Mouse (Mus musculus): ENCODE measurements around the gene Mtus2. TPM values are rescaled to one million over a fixed set of nuclear protein-coding genes. Genes with fewer than 3 reads are reported as not detected.

The Mtus2 gene
- total RNA-seq, 1 experiment = 11.0 TPM

DNA sequence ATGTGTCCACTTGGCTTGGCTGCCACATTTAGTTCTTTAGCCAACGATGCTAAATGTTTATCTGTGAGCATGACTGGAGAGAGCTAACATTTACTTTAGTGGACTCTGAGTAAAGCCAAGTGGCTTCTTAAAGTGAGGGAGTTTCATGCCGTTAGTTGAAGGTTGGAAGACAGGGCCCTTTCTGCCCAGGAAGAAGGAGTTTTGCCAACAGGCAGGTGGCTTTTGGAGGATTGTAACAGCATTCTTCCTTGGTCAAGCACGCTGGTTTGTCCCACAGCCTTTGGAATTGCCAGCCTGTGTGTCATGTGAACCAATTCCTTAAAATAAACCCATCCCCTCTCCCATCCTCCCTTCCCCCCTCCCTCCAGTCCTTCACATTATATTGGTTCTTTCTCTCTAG is 100.3 kb downstream of the Mtus2 start:
- H3K4me1 ChIP-seq (ENCODE audit: control insufficient read depth in 2 of 2, insufficient read depth in 2 of 2, low read length in 2 of 2, poor library complexity in 1 of 2) = no peaks in the 10 kb centered on the region
- no peak overlapping the region for H3K4me3 ChIP-seq (ENCODE audit: insufficient read depth in 1 of 2, low read depth in 1 of 2, low read length in 2 of 2, poor library complexity in 1 of 2, severe bottlenecking in 1 of 2)
- DNase-seq (ENCODE audit: low read depth, low spot score) = no peak
- no peaks in the 10 kb centered on the region for H3K9me3 ChIP-seq (ENCODE audit: control insufficient read depth, insufficient read depth, low read depth, low read length)
- TF ChIP-seq ZC3H11A (IDR thresholded peaks at IDR 0.05; ENCODE audit: borderline replicate concordance, low read depth, low read length) (no peak), ZNF384 (IDR thresholded peaks at IDR 0.05; ENCODE audit: low read depth, low read length) (no peak), CHD2 (IDR thresholded peaks at IDR 0.05; ENCODE audit: low read depth, low read length) (no peak), HCFC1 (IDR thresholded peaks at IDR 0.05; ENCODE audit: borderline replicate concordance, insufficient read depth, low read length) (no peak), MAFK (IDR thresholded peaks at IDR 0.05; ENCODE audit: insufficient read depth, low read depth, low read length) (no peak)
- H3K27ac ChIP-seq (ENCODE audit: insufficient read depth, low read depth, low read length, poor library complexity, severe bottlenecking) = no peak overlapping the region
- H3K36me3 ChIP-seq (ENCODE audit: control insufficient read depth, insufficient read depth, low read length, poor library complexity, severe bottlenecking) = no peaks in the 10 kb centered on the region
- in situ Hi-C loops (cut with MboI; ENCODE audit: low sequenced_read_pairs in 2 of 2, unreplicated experiment in 2 of 2) = no loop called here
- H3K9ac ChIP-seq (ENCODE audit: insufficient read depth, low read depth, low read length, poor library complexity, severe bottlenecking) = no peak overlapping the region

DNA sequence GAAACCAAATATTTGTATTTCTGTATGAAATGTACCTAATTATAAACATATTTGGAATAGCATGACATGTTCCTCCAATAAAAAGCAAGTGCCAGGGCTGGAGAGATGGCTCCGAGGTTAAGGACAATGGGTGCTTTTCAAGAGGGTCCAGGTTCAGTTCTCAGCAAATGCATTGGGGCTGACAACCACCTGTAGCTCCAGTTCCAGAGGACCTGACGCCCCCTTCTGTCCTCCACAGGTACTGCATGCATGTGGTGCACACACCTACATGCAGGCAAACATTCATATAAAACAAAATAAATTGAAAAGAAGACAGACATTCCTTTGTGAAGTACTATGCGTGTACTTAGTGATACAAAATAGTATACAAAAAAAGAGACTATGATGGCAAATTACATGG is 102.2 kb downstream of the Mtus2 start:
- Histone ChIP-seq H3K4me3 (ENCODE audit: insufficient read depth in 1 of 2, low read depth in 1 of 2, low read length in 2 of 2, poor library complexity in 1 of 2, severe bottlenecking in 1 of 2) (no peak overlapping the region), H3K36me3 (ENCODE audit: control insufficient read depth, insufficient read depth, low read length, poor library complexity, severe bottlenecking) (no peaks in the 10 kb centered on the region), H3K9me3 (ENCODE audit: control insufficient read depth, insufficient read depth, low read depth, low read length) (no peaks in the 10 kb centered on the region), H3K9ac (ENCODE audit: insufficient read depth, low read depth, low read length, poor library complexity, severe bottlenecking) (no peak overlapping the region), H3K27ac (ENCODE audit: insufficient read depth, low read depth, low read length, poor library complexity, severe bottlenecking) (no peak overlapping the region), H3K4me1 (ENCODE audit: control insufficient read depth in 2 of 2, insufficient read depth in 2 of 2, low read length in 2 of 2, poor library complexity in 1 of 2) (no peaks in the 10 kb centered on the region)
- DNase-seq (ENCODE audit: low read depth, low spot score) = no peak
- TF ChIP-seq HCFC1 (IDR thresholded peaks at IDR 0.05; ENCODE audit: borderline replicate concordance, insufficient read depth, low read length) (no peak), CHD2 (IDR thresholded peaks at IDR 0.05; ENCODE audit: low read depth, low read length) (no peak), MAFK (IDR thresholded peaks at IDR 0.05; ENCODE audit: insufficient read depth, low read depth, low read length) (no peak), ZNF384 (IDR thresholded peaks at IDR 0.05; ENCODE audit: low read depth, low read length) (no peak), ZC3H11A (IDR thresholded peaks at IDR 0.05; ENCODE audit: borderline replicate concordance, low read depth, low read length) (no peak)
- in situ Hi-C loops (cut with MboI; ENCODE audit: low sequenced_read_pairs in 2 of 2, unreplicated experiment in 2 of 2) = no loop called here

GRCm38 (mm10) chr5:148061869-148062268 is 104.7 kb downstream of the Mtus2 start:
- Histone ChIP-seq H3K4me3 (ENCODE audit: insufficient read depth in 1 of 2, low read depth in 1 of 2, low read length in 2 of 2, poor library complexity in 1 of 2, severe bottlenecking in 1 of 2) (no peak overlapping the region), H3K36me3 (ENCODE audit: control insufficient read depth, insufficient read depth, low read length, poor library complexity, severe bottlenecking) (no peaks in the 10 kb centered on the region), H3K9ac (ENCODE audit: insufficient read depth, low read depth, low read length, poor library complexity, severe bottlenecking) (no peak overlapping the region), H3K27ac (ENCODE audit: insufficient read depth, low read depth, low read length, poor library complexity, severe bottlenecking) (no peak overlapping the region), H3K9me3 (ENCODE audit: control insufficient read depth, insufficient read depth, low read depth, low read length) (no peaks in the 10 kb centered on the region), H3K4me1 (ENCODE audit: control insufficient read depth in 2 of 2, insufficient read depth in 2 of 2, low read length in 2 of 2, poor library complexity in 1 of 2) (no peaks in the 10 kb centered on the region)
- in situ Hi-C loops (cut with MboI; ENCODE audit: low sequenced_read_pairs in 2 of 2, unreplicated experiment in 2 of 2) = no loop called here
- TF ChIP-seq MAFK (IDR thresholded peaks at IDR 0.05; ENCODE audit: insufficient read depth, low read depth, low read length) (no peak), HCFC1 (IDR thresholded peaks at IDR 0.05; ENCODE audit: borderline replicate concordance, insufficient read depth, low read length) (no peak), ZC3H11A (IDR thresholded peaks at IDR 0.05; ENCODE audit: borderline replicate concordance, low read depth, low read length) (no peak), CHD2 (IDR thresholded peaks at IDR 0.05; ENCODE audit: low read depth, low read length) (no peak), ZNF384 (IDR thresholded peaks at IDR 0.05; ENCODE audit: low read depth, low read length) (no peak)
- DNase-seq (ENCODE audit: low read depth, low spot score) = peak; percentile 30

DNA sequence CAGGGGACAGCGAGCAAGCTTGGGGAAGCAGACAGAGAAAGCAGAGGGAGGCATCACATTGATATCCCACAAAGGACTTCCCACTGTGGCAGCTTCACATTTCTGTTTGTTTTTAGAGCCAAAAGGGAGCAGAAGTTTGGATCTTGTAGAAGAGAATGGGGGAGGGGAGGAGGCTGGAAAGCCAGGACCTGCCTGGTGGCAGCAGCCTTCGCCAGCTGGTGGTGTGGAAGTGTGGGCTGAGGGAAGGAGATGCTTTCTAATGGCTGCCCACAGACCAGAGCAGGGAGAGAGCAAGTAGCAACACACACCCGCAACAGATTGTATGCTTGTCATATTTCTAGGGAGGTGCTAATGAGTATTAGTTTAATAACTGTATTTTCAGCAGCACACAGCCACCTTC is 106.6 kb downstream of the Mtus2 start:
- no peak overlapping the region for H3K9ac ChIP-seq (ENCODE audit: insufficient read depth, low read depth, low read length, poor library complexity, severe bottlenecking)
- TF ChIP-seq ZNF384 (IDR thresholded peaks at IDR 0.05; ENCODE audit: low read depth, low read length) = no peak
- no peak for TF ChIP-seq HCFC1 (IDR thresholded peaks at IDR 0.05; ENCODE audit: borderline replicate concordance, insufficient read depth, low read length)
- no peak for TF ChIP-seq MAFK (IDR thresholded peaks at IDR 0.05; ENCODE audit: insufficient read depth, low read depth, low read length)
- TF ChIP-seq ZC3H11A (IDR thresholded peaks at IDR 0.05; ENCODE audit: borderline replicate concordance, low read depth, low read length) = no peak
- no peak for TF ChIP-seq CHD2 (IDR thresholded peaks at IDR 0.05; ENCODE audit: low read depth, low read length)

DNA sequence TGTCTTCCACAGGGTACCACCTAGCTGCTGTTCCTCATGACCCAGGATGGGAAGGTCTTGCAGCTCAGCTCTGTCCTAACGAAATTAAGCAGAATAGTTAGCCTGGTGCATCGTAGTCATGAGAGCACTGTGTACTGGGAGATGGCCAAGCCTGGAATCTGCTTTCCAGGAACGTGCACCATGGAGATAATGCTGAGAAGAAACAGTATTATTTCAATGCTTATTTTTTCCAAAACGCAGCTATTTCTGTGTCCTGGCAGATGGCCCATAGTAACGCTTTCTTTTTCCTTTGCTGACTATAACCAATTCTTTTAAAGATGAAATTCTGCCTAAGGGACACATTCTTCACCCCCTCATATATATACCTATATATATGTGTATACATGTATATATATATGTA is 108.1 kb downstream of the Mtus2 start:
- Histone ChIP-seq H3K27ac (ENCODE audit: insufficient read depth, low read depth, low read length, poor library complexity, severe bottlenecking) (no peak overlapping the region), H3K4me1 (ENCODE audit: control insufficient read depth in 2 of 2, insufficient read depth in 2 of 2, low read length in 2 of 2, poor library complexity in 1 of 2) (no peaks in the 10 kb centered on the region), H3K4me3 (ENCODE audit: insufficient read depth in 1 of 2, low read depth in 1 of 2, low read length in 2 of 2, poor library complexity in 1 of 2, severe bottlenecking in 1 of 2) (no peak overlapping the region), H3K36me3 (ENCODE audit: control insufficient read depth, insufficient read depth, low read length, poor library complexity, severe bottlenecking) (no peaks in the 10 kb centered on the region), H3K9me3 (ENCODE audit: control insufficient read depth, insufficient read depth, low read depth, low read length) (no peaks in the 10 kb centered on the region), H3K9ac (ENCODE audit: insufficient read depth, low read depth, low read length, poor library complexity, severe bottlenecking) (no peak overlapping the region)
- in situ Hi-C loops (cut with MboI; ENCODE audit: low sequenced_read_pairs in 2 of 2, unreplicated experiment in 2 of 2) = no loop called here
- TF ChIP-seq CHD2 (IDR thresholded peaks at IDR 0.05; ENCODE audit: low read depth, low read length) = no peak
- TF ChIP-seq ZNF384 (IDR thresholded peaks at IDR 0.05; ENCODE audit: low read depth, low read length) = no peak
- no peak for TF ChIP-seq MAFK (IDR thresholded peaks at IDR 0.05; ENCODE audit: insufficient read depth, low read depth, low read length)
- no peak for TF ChIP-seq HCFC1 (IDR thresholded peaks at IDR 0.05; ENCODE audit: borderline replicate concordance, insufficient read depth, low read length)
- no peak for TF ChIP-seq ZC3H11A (IDR thresholded peaks at IDR 0.05; ENCODE audit: borderline replicate concordance, low read depth, low read length)
- DNase-seq (ENCODE audit: low read depth, low spot score) = no peak

More for the DNA sequence above, 106.6 kb downstream of the Mtus2 start:
- Histone ChIP-seq H3K4me1 (ENCODE audit: control insufficient read depth in 2 of 2, insufficient read depth in 2 of 2, low read length in 2 of 2, poor library complexity in 1 of 2) (no peaks in the 10 kb centered on the region), H3K36me3 (ENCODE audit: control insufficient read depth, insufficient read depth, low read length, poor library complexity, severe bottlenecking) (no peaks in the 10 kb centered on the region), H3K4me3 (ENCODE audit: insufficient read depth in 1 of 2, low read depth in 1 of 2, low read length in 2 of 2, poor library complexity in 1 of 2, severe bottlenecking in 1 of 2) (no peak overlapping the region), H3K9me3 (ENCODE audit: control insufficient read depth, insufficient read depth, low read depth, low read length) (no peaks in the 10 kb centered on the region), H3K27ac (ENCODE audit: insufficient read depth, low read depth, low read length, poor library complexity, severe bottlenecking) (no peak overlapping the region)
- in situ Hi-C loops (cut with MboI; ENCODE audit: low sequenced_read_pairs in 2 of 2, unreplicated experiment in 2 of 2) = no loop called here
- no peak for DNase-seq (ENCODE audit: low read depth, low spot score)
